Mouse (Mus musculus) forebrain, postnatal 0 days (tissue): ENCODE measurements around the gene Ddx17. TPM values are rescaled to one million over a fixed set of nuclear protein-coding genes. Genes with fewer than 3 reads are reported as not detected.

Experiments used
- ATAC-seq: fragments of 200-750 bp; cut with Nextera tagmentation; 2 replicates; pipeline ENCODE4 v1.8.0; 2017; ENCODE audit warnings: mild to moderate bottlenecking, moderate library complexity
- DNase-seq: peaks from one replicate; pipeline ENCODE4 v3.0.0-alpha.2; 2015
- H3K27ac ChIP-seq: fragments of 300-500 bp; sonication (generic); 2 replicates; pipeline ENCODE4 v1.5.1; 2014; ENCODE audit warnings: low read depth, mild to moderate bottlenecking, antibody characterized with exemption, low read length, moderate library complexity, mixed read lengths
- H3K27me3 ChIP-seq: fragments of 300-500 bp; sonication (generic); 2 replicates; pipeline ENCODE4 v1.6.1; 2014; ENCODE audit warnings: mild to moderate bottlenecking, low read length, mixed read lengths; ENCODE audit not compliant: insufficient read depth
- H3K36me3 ChIP-seq: fragments of 300-500 bp; sonication (generic); 2 replicates; pipeline ENCODE4 v1.6.1; 2014; ENCODE audit warnings: mild to moderate bottlenecking, moderate library complexity; ENCODE audit not compliant: insufficient read depth
- H3K4me1 ChIP-seq: fragments of 300-500 bp; sonication (generic); 2 replicates; pipeline ENCODE4 v1.6.1; 2014; ENCODE audit warnings: antibody characterized with exemption; ENCODE audit not compliant: insufficient read depth
- H3K4me2 ChIP-seq: fragments of 300-500 bp; sonication (generic); 2 replicates; pipeline ENCODE4 v1.6.1; 2014; ENCODE audit warnings: low read depth, mild to moderate bottlenecking, moderate library complexity
- H3K4me3 ChIP-seq: fragments of 300-500 bp; sonication (generic); 2 replicates; pipeline ENCODE4 v1.5.1; 2014; ENCODE audit warnings: low read depth, low read length, mixed read lengths
- H3K9ac ChIP-seq: fragments of 300-500 bp; sonication (generic); 2 replicates; pipeline ENCODE4 v1.6.1; 2014; ENCODE audit warnings: mild to moderate bottlenecking
- H3K9me3 ChIP-seq: fragments of 300-500 bp; sonication (generic); 2 replicates; pipeline ENCODE4 v1.6.1; 2016; ENCODE audit warnings: low read length
- CTCF ChIP-seq: sonication (generic); IDR thresholded peaks from 2 replicates; pipeline ENCODE4 v1.5.1; 2016; ENCODE audit warnings: antibody characterized with exemption, control low read depth, low read depth
- WGBS: fragments of 180-500 bp; shearing (Covaris S2); extraction: QIAGEN DNeasy Blood & Tissue Kit; methylation state at CpG from one replicate; pipeline ENCODE4 v1.1.7; 2014; 5-methylcytosine and 5-hydroxymethylcytosine counted together
- polyA plus RNA-seq: library from polyadenylated mRNA; unstranded; fragments of >200 nt; fragmentation: Nextera tagmentation; extraction: Ambion mirVana; gene quantifications from 2 replicates; pipeline ENCODE4 v1.2.1, GENCODE M21; 2015
- total RNA-seq: library from RNA; depleted of rRNA; stranded (reverse); fragments of >200 nt; gene quantifications from 2 replicates; pipeline ENCODE4 v1.2.3, GENCODE M21; 2014

The Ddx17 gene
- total and polyA plus RNA-seq, 2 experiments from 2014 or later = 26.5 to 392 TPM

DNA sequence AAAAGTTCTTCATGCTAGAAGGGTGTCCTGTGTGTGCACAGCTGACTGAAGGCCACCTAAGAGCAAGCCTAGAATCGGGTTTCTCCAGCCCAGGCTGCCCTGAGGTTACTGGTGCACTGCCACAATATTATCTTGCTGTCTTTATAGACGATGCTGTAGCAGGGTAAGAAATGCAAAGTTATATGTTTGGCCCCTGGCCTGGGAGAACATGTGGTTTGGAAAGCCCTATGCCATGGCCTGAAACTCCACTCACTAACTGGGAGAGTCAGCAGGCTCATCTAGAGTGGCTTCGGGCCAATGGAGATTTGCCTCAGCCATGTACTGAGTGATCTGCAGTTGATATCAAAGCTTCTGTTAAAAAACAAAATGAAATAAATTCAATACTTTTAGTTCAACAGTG lies 12.7 kb downstream of the Ddx17 start:
- DNase-seq (no peak), ATAC-seq (no peak)
- H3K4me2 ChIP-seq = no peak overlapping the region
- TF ChIP-seq CTCF = no peak
- no peak overlapping the region for H3K4me3 ChIP-seq
- H3K9me3 ChIP-seq = no peaks in the 10 kb centered on the region
- no peaks in the 10 kb centered on the region for H3K4me1 ChIP-seq
- WGBS = 86% methylated on average over 3 of the region's 3 CpGs
- no peaks in the 10 kb centered on the region for H3K27me3 ChIP-seq
- H3K27ac ChIP-seq = no peak overlapping the region
- H3K9ac ChIP-seq = no peak overlapping the region
- H3K36me3 ChIP-seq = peaks cover 93% of the 10 kb centered on the region

DNA sequence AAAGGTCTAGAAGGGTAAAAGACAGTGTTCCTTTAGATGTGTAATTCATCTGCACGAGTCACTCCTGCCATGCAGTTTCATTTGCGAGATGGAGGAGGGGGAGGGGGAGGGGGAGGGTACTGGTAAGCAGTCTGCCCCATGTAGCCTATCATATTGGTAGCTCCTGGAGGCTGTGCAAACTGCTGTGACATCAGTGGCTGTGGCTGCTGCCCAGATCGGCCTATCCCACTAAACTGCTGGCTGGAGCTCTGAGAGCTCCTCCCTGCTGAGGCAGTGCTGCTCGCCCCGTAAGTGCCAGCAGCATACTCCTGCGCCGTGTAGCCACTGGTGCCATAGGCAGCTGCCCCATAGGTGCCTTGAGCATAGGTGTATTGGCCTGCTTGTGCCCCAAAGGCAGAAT lies 16.6 kb downstream of the Ddx17 start:
- no peak overlapping the region for H3K4me2 ChIP-seq
- H3K9ac ChIP-seq = no peak overlapping the region
- WGBS = 80% methylated on average over 7 of the region's 7 CpGs
- H3K4me1 ChIP-seq = no peaks in the 10 kb centered on the region
- DNase-seq = no peak
- H3K27ac ChIP-seq = no peak overlapping the region
- ATAC-seq = no peak; the same call in 1 of the 2 replicates
- TF ChIP-seq CTCF = no peak
- no peaks in the 10 kb centered on the region for H3K27me3 ChIP-seq
- H3K36me3 ChIP-seq = peaks cover 76% of the 10 kb centered on the region
- no peak overlapping the region for H3K4me3 ChIP-seq
- H3K9me3 ChIP-seq = no peaks in the 10 kb centered on the region

DNA sequence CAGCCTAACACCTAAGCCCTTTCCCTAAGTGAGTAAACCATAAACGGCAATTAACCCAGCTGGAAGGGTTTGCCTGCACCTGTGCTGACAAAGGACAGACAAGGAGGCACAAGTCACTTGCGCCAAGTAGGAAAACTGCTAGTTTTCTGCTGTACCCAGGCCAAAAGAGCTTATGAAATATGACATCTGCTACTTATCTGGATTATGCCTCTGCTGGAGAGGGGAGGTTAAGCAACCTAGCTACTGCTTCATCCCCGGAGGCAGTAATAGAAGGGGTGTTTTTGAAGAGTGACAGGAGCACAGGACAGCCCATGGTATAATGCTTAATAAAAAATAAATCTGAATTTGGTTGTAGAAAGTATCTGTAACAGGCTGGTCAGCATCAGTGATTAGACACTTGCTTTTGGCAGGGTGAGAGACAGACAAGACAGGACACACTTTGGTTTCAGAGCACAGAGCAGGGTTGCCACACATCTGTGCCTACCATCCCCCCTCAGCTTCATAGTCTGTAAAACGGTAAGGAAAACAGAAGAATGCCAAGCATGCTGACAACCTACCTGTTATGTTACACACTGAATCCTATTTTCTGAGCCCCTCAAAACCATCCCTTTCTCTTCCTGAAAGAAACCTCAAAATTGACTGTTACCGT lies 18.4 kb downstream of the Ddx17 start:
- H3K27ac ChIP-seq = no peak overlapping the region
- no peak overlapping the region for H3K9ac ChIP-seq
- no peaks in the 10 kb centered on the region for H3K4me1 ChIP-seq
- DNase-seq = no peak
- no peaks in the 10 kb centered on the region for H3K27me3 ChIP-seq
- H3K4me3 ChIP-seq = no peak overlapping the region
- WGBS = 70% methylated on average over 5 of the region's 5 CpGs
- no peaks in the 10 kb centered on the region for H3K9me3 ChIP-seq
- ATAC-seq = no peak
- no peak overlapping the region for H3K4me2 ChIP-seq
- H3K36me3 ChIP-seq = peaks cover 61% of the 10 kb centered on the region
- peak; percentile 36; the same call in 1 of the 2 replicates for TF ChIP-seq CTCF

DNA sequence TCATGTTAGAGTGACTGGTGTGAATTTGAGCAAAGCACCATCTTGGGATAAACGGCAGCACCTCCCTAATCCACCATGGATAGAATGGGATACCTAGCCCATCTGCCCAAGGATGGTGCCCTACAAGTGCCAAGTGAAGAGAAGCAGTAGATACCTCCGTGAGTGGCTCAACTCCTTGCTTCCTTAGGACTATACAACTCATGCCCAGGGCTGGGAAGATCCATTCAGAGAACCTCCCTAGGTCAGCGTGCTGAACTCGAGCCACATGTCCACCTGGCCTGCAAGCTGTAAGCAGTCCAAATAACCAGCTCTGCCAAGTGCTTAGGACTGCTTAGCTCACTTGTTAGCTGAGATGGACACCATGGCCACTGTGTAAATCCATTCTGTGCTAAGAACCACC lies 19.3 kb downstream of the Ddx17 start:
- peaks cover 53% of the 10 kb centered on the region for H3K36me3 ChIP-seq
- no peaks in the 10 kb centered on the region for H3K27me3 ChIP-seq
- H3K27ac ChIP-seq = no peak overlapping the region
- WGBS = 82% methylated on average over 4 of the region's 4 CpGs
- ATAC-seq (peak; percentile 17; the same call in 1 of the 2 replicates), DNase-seq (no peak)
- no peak overlapping the region for H3K4me3 ChIP-seq
- no peak overlapping the region for H3K4me2 ChIP-seq
- no peak for TF ChIP-seq CTCF
- no peak overlapping the region for H3K9ac ChIP-seq
- H3K9me3 ChIP-seq = no peaks in the 10 kb centered on the region
- no peaks in the 10 kb centered on the region for H3K4me1 ChIP-seq

DNA sequence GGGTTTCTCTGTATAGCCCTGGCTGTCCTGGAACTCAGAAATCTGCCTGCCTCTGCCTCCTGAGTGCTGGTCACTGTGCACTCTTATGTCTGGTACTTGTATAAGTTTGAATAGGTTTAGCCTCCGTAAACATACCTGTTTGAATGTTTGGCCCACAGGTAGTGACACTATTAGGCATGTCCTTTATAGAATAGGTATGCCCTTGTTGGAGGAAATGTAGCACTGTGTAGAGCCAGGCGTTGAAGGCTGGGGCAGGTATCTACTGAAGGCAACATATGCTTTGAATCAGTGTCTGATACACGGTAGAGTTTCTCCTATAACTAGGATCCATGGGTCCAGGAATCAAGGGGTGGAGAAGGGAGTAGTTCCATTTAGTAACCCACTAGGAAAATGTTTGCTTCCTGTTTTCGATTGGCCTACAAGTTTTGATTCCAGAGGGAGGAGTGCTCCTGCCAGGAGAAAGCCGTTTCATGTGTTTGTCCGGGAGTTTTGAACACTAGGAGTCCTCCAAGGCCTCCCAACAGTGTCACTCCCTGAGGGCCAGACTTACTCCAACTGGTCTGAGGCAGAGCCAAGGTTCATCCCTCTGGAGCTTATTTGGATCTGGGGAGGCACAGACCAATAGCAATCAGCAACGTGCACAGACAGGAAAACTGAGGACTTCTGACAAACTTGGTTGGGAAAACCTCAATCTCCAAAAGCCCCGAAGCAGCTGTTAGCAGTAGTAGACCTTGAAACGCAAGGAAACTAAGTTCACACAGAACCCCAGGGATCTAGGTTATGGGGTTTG lies 20.4 kb downstream of the Ddx17 start:
- Histone ChIP-seq H3K4me3 (no peak overlapping the region), H3K4me2 (no peak overlapping the region), H3K4me1 (no peaks in the 10 kb centered on the region), H3K36me3 (peaks cover 43% of the 10 kb centered on the region), H3K27ac (no peak overlapping the region), H3K9ac (no peak overlapping the region), H3K9me3 (no peaks in the 10 kb centered on the region), H3K27me3 (no peaks in the 10 kb centered on the region)
- no peak for ATAC-seq
- DNase-seq = no peak
- no peak for TF ChIP-seq CTCF
- WGBS = 66% methylated on average over 9 of the region's 9 CpGs

DNA sequence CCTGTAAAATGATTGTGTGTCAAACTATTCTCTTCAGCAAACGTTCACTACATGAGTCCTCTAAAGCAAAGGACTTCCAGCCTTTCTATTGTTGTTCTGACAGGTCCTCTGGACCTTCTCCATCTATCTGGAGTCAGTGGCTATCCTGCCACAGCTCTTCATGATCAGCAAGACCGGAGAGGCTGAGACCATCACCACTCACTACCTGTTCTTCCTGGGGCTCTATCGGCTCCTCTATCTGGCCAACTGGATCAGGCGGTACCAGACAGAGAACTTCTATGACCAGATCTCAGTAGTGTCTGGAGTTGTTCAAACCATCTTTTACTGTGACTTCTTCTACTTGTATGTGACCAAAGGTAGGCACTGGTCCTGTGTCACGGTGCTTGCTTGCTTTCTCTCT lies 21.0 kb downstream of the Ddx17 start:
- DNase-seq (no peak), ATAC-seq (no peak)
- WGBS = 90% methylated on average over 5 of the region's 5 CpGs
- Histone ChIP-seq H3K27me3 (no peaks in the 10 kb centered on the region), H3K4me3 (no peak overlapping the region), H3K9ac (no peak overlapping the region), H3K4me2 (no peak overlapping the region), H3K4me1 (no peaks in the 10 kb centered on the region), H3K27ac (no peak overlapping the region), H3K9me3 (no peaks in the 10 kb centered on the region), H3K36me3 (peaks cover 37% of the 10 kb centered on the region)
- no peak for TF ChIP-seq CTCF
